Mouse (Mus musculus) erythroblast, embryonic 14.5 days (primary cell): ENCODE measurements around the gene Arl2.

ENCODE experiments used
- GATA1 ChIP-seq: IDR thresholded peaks from 2 replicates; pipeline ENCODE4 v1.6.1; 2012; ENCODE audit warnings: low read length, inconsistent platforms, mixed read lengths
- TAL1 ChIP-seq: IDR thresholded peaks from 3 replicates; pipeline ENCODE4 v1.6.1; 2012; ENCODE audit warnings: low read length, inconsistent platforms, mixed read lengths

GRCm38 (mm10) chr19:6178775-6179174 lies 37.4 kb upstream of the Arl2 start:
- TF ChIP-seq TAL1, result no peak
- TF ChIP-seq GATA1, result no peak
